Mouse (Mus musculus): Measurements from ENCODE around the gene Rsg1. TPM values are rescaled to one million over a fixed set of nuclear protein-coding genes. Genes with fewer than 3 reads are reported as not detected.

Rsg1 gene
- polyA plus RNA-seq, 1 experiment from 2014 or later, result 6.8 TPM

GRCm38 (mm10) chr4:141252641-141253040 lies 38.9 kb downstream of the Rsg1 start:
- no peaks in the 10 kb centered on the region for H3K36me3 ChIP-seq (replicated peaks; ENCODE audit: control insufficient read depth, insufficient read depth, low read depth, low read length)
- no peak overlapping the region for H3K4me2 ChIP-seq (ENCODE audit: low read depth, low read length)
- no peak overlapping the region for H3K9ac ChIP-seq (replicated peaks; ENCODE audit: low read length)
- H3K9me3 ChIP-seq (replicated peaks; ENCODE audit: control insufficient read depth, low read length), result no peaks in the 10 kb centered on the region
- peaks cover 19% of the 10 kb centered on the region for H3K27me3 ChIP-seq (ENCODE audit: control insufficient read depth, insufficient read depth, low read length)
- no peak for DNase-seq (ENCODE audit: low spot score)
- ATAC-seq (replicated peaks; ENCODE audit: insufficient number of reproducible peaks, low FRiP score, low TSS enrichment, low read depth), result no peak
- 72% methylated on average over 2 of the region's 2 CpGs for WGBS
- H3K4me3 ChIP-seq (ENCODE audit: low read depth, low read length), result no peak overlapping the region
- no peaks in the 10 kb centered on the region; the same call in none of the 2 replicates for H3K4me1 ChIP-seq (ENCODE audit: control insufficient read depth, insufficient read depth, low read length)
- no peak overlapping the region for H3K27ac ChIP-seq (replicated peaks; ENCODE audit: low read depth, low read length)

GRCm38 (mm10) chr4:141254234-141254633 lies 40.5 kb downstream of the Rsg1 start:
- Histone ChIP-seq H3K27me3 (ENCODE audit: control insufficient read depth, insufficient read depth, low read length) (peaks cover 4% of the 10 kb centered on the region), H3K4me2 (ENCODE audit: low read depth, low read length) (no peak overlapping the region), H3K9me3 (replicated peaks; ENCODE audit: control insufficient read depth, low read length) (no peaks in the 10 kb centered on the region), H3K4me1 (ENCODE audit: control insufficient read depth, insufficient read depth, low read length) (no peaks in the 10 kb centered on the region), H3K27ac (replicated peaks; ENCODE audit: low read depth, low read length) (no peak overlapping the region), H3K4me3 (ENCODE audit: low read depth, low read length) (no peak overlapping the region), H3K36me3 (replicated peaks; ENCODE audit: control insufficient read depth, insufficient read depth, low read depth, low read length) (no peaks in the 10 kb centered on the region), H3K9ac (replicated peaks; ENCODE audit: low read length) (no peak overlapping the region)
- ATAC-seq (replicated peaks; ENCODE audit: insufficient number of reproducible peaks, low FRiP score, low TSS enrichment, low read depth) (no peak), DNase-seq (ENCODE audit: low spot score) (no peak)
- 81% methylated on average over 16 of the region's 16 CpGs for WGBS

GRCm38 (mm10) chr4:141257440-141257839 lies 43.7 kb downstream of the Rsg1 start:
- no peaks in the 10 kb centered on the region for H3K4me1 ChIP-seq (ENCODE audit: control insufficient read depth, insufficient read depth, low read length)
- no peak overlapping the region for H3K4me3 ChIP-seq (ENCODE audit: low read depth, low read length)
- no peak for DNase-seq (ENCODE audit: low spot score)
- no peaks in the 10 kb centered on the region for H3K36me3 ChIP-seq (replicated peaks; ENCODE audit: control insufficient read depth, insufficient read depth, low read depth, low read length)
- 65% methylated on average over 5 of the region's 5 CpGs for WGBS
- no peak for ATAC-seq (replicated peaks; ENCODE audit: insufficient number of reproducible peaks, low FRiP score, low TSS enrichment, low read depth)
- H3K27ac ChIP-seq (replicated peaks; ENCODE audit: low read depth, low read length), result no peak overlapping the region
- H3K9ac ChIP-seq (replicated peaks; ENCODE audit: low read length), result no peak overlapping the region
- H3K27me3 ChIP-seq (ENCODE audit: control insufficient read depth, insufficient read depth, low read length), result no peaks in the 10 kb centered on the region
- H3K4me2 ChIP-seq (ENCODE audit: low read depth, low read length), result no peak overlapping the region
- H3K9me3 ChIP-seq (replicated peaks; ENCODE audit: control insufficient read depth, low read length), result no peaks in the 10 kb centered on the region

- no peak for DNase-seq (ENCODE audit: low spot score)
- Histone ChIP-seq H3K27ac (replicated peaks; ENCODE audit: low read depth, low read length) (no peak overlapping the region), H3K9ac (replicated peaks; ENCODE audit: low read length) (no peak overlapping the region), H3K4me3 (ENCODE audit: low read depth, low read length) (no peak overlapping the region), H3K4me1 (ENCODE audit: control insufficient read depth, insufficient read depth, low read length) (no peaks in the 10 kb centered on the region), H3K4me2 (ENCODE audit: low read depth, low read length) (no peak overlapping the region), H3K27me3 (ENCODE audit: control insufficient read depth, insufficient read depth, low read length) (no peaks in the 10 kb centered on the region), H3K36me3 (replicated peaks; ENCODE audit: control insufficient read depth, insufficient read depth, low read depth, low read length) (no peaks in the 10 kb centered on the region), H3K9me3 (replicated peaks; ENCODE audit: control insufficient read depth, low read length) (no peaks in the 10 kb centered on the region)
- ATAC-seq (replicated peaks; ENCODE audit: insufficient number of reproducible peaks, low FRiP score, low TSS enrichment, low read depth), result no peak
- whole genome bisulfite sequencing, result 78% methylated on average over 12 of the region's 12 CpGs
These were observed 45.7 kb downstream of the Rsg1 start for GRCm38 (mm10) chr4:141259413-141259812.

- no peak overlapping the region for H3K27ac ChIP-seq (replicated peaks; ENCODE audit: low read depth, low read length)
- H3K27me3 ChIP-seq (ENCODE audit: control insufficient read depth, insufficient read depth, low read length), result no peaks in the 10 kb centered on the region
- H3K4me3 ChIP-seq (ENCODE audit: low read depth, low read length), result no peak overlapping the region
- no peak overlapping the region for H3K9ac ChIP-seq (replicated peaks; ENCODE audit: low read length)
- no peaks in the 10 kb centered on the region for H3K4me1 ChIP-seq (ENCODE audit: control insufficient read depth, insufficient read depth, low read length)
- WGBS, result 71% methylated on average over 16 of the region's 16 CpGs
- H3K9me3 ChIP-seq (replicated peaks; ENCODE audit: control insufficient read depth, low read length), result no peaks in the 10 kb centered on the region
- no peak overlapping the region for H3K4me2 ChIP-seq (ENCODE audit: low read depth, low read length)
- H3K36me3 ChIP-seq (replicated peaks; ENCODE audit: control insufficient read depth, insufficient read depth, low read depth, low read length), result no peaks in the 10 kb centered on the region
- peak; percentile 45; the same call in 1 of the 2 replicates for ATAC-seq (replicated peaks; ENCODE audit: insufficient number of reproducible peaks, low FRiP score, low TSS enrichment, low read depth)
- DNase-seq (ENCODE audit: low spot score), result no peak
These were observed 46.4 kb downstream of the Rsg1 start for GRCm38 (mm10) chr4:141260007-141260723.

- H3K36me3 ChIP-seq (replicated peaks; ENCODE audit: control insufficient read depth, insufficient read depth, low read depth, low read length), result no peaks in the 10 kb centered on the region
- ATAC-seq (replicated peaks; ENCODE audit: insufficient number of reproducible peaks, low FRiP score, low TSS enrichment, low read depth) (no peak), DNase-seq (ENCODE audit: low spot score) (no peak)
- H3K4me3 ChIP-seq (ENCODE audit: low read depth, low read length), result no peak overlapping the region
- no peaks in the 10 kb centered on the region for H3K27me3 ChIP-seq (ENCODE audit: control insufficient read depth, insufficient read depth, low read length)
- no peak overlapping the region for H3K4me2 ChIP-seq (ENCODE audit: low read depth, low read length)
- H3K9ac ChIP-seq (replicated peaks; ENCODE audit: low read length), result no peak overlapping the region
- H3K4me1 ChIP-seq (ENCODE audit: control insufficient read depth, insufficient read depth, low read length), result no peaks in the 10 kb centered on the region
- WGBS, result 73% methylated on average over 10 of the region's 10 CpGs
- no peaks in the 10 kb centered on the region; the same call in 1 of the 2 replicates for H3K9me3 ChIP-seq (replicated peaks; ENCODE audit: control insufficient read depth, low read length)
- no peak overlapping the region for H3K27ac ChIP-seq (replicated peaks; ENCODE audit: low read depth, low read length)
These were observed 49.3 kb downstream of the Rsg1 start for GRCm38 (mm10) chr4:141262906-141263637.

- no peak for ATAC-seq (replicated peaks; ENCODE audit: insufficient number of reproducible peaks, low FRiP score, low TSS enrichment, low read depth)
- Histone ChIP-seq H3K4me1 (ENCODE audit: control insufficient read depth, insufficient read depth, low read length) (no peaks in the 10 kb centered on the region), H3K4me2 (ENCODE audit: low read depth, low read length) (no peak overlapping the region), H3K9ac (replicated peaks; ENCODE audit: low read length) (no peak overlapping the region), H3K27ac (replicated peaks; ENCODE audit: low read depth, low read length) (no peak overlapping the region), H3K36me3 (replicated peaks; ENCODE audit: control insufficient read depth, insufficient read depth, low read depth, low read length) (no peaks in the 10 kb centered on the region), H3K9me3 (replicated peaks; ENCODE audit: control insufficient read depth, low read length) (no peaks in the 10 kb centered on the region; the same call in 1 of the 2 replicates), H3K27me3 (ENCODE audit: control insufficient read depth, insufficient read depth, low read length) (no peaks in the 10 kb centered on the region; the same call in 1 of the 2 replicates), H3K4me3 (ENCODE audit: low read depth, low read length) (no peak overlapping the region)
- 81% methylated on average over 3 of the region's 3 CpGs for WGBS
- peak; percentile 1 for DNase-seq (ENCODE audit: low spot score)
These were observed 52.4 kb downstream of the Rsg1 start for GRCm38 (mm10) chr4:141265979-141266637.

All from embryonic facial prominence, embryonic 11.5 days (tissue).